Mouse (Mus musculus): ENCODE measurements around the gene Adgrv1. TPM values are rescaled to one million over a fixed set of nuclear protein-coding genes. Genes with fewer than 3 reads are reported as not detected.

The Adgrv1 gene
- polyA plus RNA-seq, 1 experiment from 2014 or later, result 0.86 TPM

GRCm38 (mm10) chr13:81236758-81237395 is 396.1 kb downstream of the Adgrv1 start:
- ATAC-seq (ENCODE audit: insufficient number of reproducible peaks, insufficient read depth, low FRiP score, low read depth), result no peak
- no peaks in the 10 kb centered on the region for H3K36me3 ChIP-seq (ENCODE audit: control insufficient read depth, insufficient read depth, low read length)
- H3K27me3 ChIP-seq (ENCODE audit: control insufficient read depth, insufficient read depth, low read length), result no peaks in the 10 kb centered on the region
- H3K4me1 ChIP-seq (ENCODE audit: control insufficient read depth in 2 of 2, insufficient read depth in 2 of 2, low read length in 2 of 2), result no peaks in the 10 kb centered on the region
- no peak overlapping the region for H3K9ac ChIP-seq (ENCODE audit: low read length)
- no peak overlapping the region for H3K27ac ChIP-seq (replicated peaks in 1 of 2; ENCODE audit: control insufficient read depth in 1 of 2, insufficient read depth in 1 of 2, low read depth in 2 of 2, low read length in 2 of 2)
- H3K4me2 ChIP-seq (ENCODE audit: low read length), result no peak overlapping the region
- no peak overlapping the region for H3K4me3 ChIP-seq (ENCODE audit: control insufficient read depth in 1 of 2, insufficient read depth in 1 of 2, low read depth in 1 of 2, low read length in 2 of 2)
- H3K9me3 ChIP-seq (ENCODE audit: control insufficient read depth, low read length), result no peaks in the 10 kb centered on the region
- 70% methylated on average over 3 of the region's 3 CpGs for WGBS

DNA sequence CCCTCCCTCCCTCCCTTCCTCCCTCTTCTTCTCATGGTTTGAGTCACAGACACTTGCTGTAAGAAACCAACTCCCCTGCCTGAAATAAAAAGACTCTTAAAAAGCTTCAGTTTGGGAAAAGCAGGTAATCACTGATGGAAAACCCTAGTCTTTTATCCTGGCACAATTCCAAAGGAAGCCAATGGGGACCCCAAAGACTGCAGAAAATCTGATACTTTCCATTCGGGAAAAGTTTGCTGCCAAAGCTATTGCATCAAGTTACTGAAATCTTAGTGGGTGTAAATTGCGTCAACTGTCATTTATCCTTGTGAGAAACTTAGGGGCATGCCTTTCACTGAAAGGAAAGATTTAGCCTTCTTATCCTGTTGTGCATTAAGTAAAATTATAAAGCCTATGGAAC is 398.9 kb downstream of the Adgrv1 start:
- Histone ChIP-seq H3K9ac (ENCODE audit: low read length) (no peak overlapping the region), H3K36me3 (ENCODE audit: control insufficient read depth, insufficient read depth, low read length) (no peaks in the 10 kb centered on the region), H3K4me1 (ENCODE audit: control insufficient read depth in 2 of 2, insufficient read depth in 2 of 2, low read length in 2 of 2) (no peaks in the 10 kb centered on the region; a peak in 1 of 4 replicates), H3K27me3 (ENCODE audit: control insufficient read depth, insufficient read depth, low read length) (no peaks in the 10 kb centered on the region), H3K27ac (replicated peaks in 1 of 2; ENCODE audit: control insufficient read depth in 1 of 2, insufficient read depth in 1 of 2, low read depth in 2 of 2, low read length in 2 of 2) (no peak overlapping the region), H3K4me3 (ENCODE audit: control insufficient read depth in 1 of 2, insufficient read depth in 1 of 2, low read depth in 1 of 2, low read length in 2 of 2) (no peak overlapping the region), H3K9me3 (ENCODE audit: control insufficient read depth, low read length) (no peaks in the 10 kb centered on the region), H3K4me2 (ENCODE audit: low read length) (no peak overlapping the region)
- WGBS, result 61% methylated on average over 2 of the region's 2 CpGs
- no peak for ATAC-seq (ENCODE audit: insufficient number of reproducible peaks, insufficient read depth, low FRiP score, low read depth)

GRCm38 (mm10) chr13:81232839-81233238 is 400.1 kb downstream of the Adgrv1 start:
- H3K9ac ChIP-seq (ENCODE audit: low read length), result no peak overlapping the region
- H3K36me3 ChIP-seq (ENCODE audit: control insufficient read depth, insufficient read depth, low read length), result no peaks in the 10 kb centered on the region
- ATAC-seq (ENCODE audit: insufficient number of reproducible peaks, insufficient read depth, low FRiP score, low read depth), result no peak
- H3K4me2 ChIP-seq (ENCODE audit: low read length), result no peak overlapping the region
- no peaks in the 10 kb centered on the region for H3K9me3 ChIP-seq (ENCODE audit: control insufficient read depth, low read length)
- H3K27ac ChIP-seq (replicated peaks in 1 of 2; ENCODE audit: control insufficient read depth in 1 of 2, insufficient read depth in 1 of 2, low read depth in 2 of 2, low read length in 2 of 2), result no peak overlapping the region
- H3K4me1 ChIP-seq (ENCODE audit: control insufficient read depth in 2 of 2, insufficient read depth in 2 of 2, low read length in 2 of 2), result no peaks in the 10 kb centered on the region; a peak in 1 of 4 replicates
- H3K27me3 ChIP-seq (ENCODE audit: control insufficient read depth, insufficient read depth, low read length), result no peaks in the 10 kb centered on the region
- no peak overlapping the region for H3K4me3 ChIP-seq (ENCODE audit: control insufficient read depth in 1 of 2, insufficient read depth in 1 of 2, low read depth in 1 of 2, low read length in 2 of 2)

- Histone ChIP-seq H3K27me3 (ENCODE audit: control insufficient read depth, insufficient read depth, low read length) (no peaks in the 10 kb centered on the region), H3K4me1 (ENCODE audit: control insufficient read depth in 2 of 2, insufficient read depth in 2 of 2, low read length in 2 of 2) (no peaks in the 10 kb centered on the region; a peak in 1 of 4 replicates), H3K4me2 (ENCODE audit: low read length) (no peak overlapping the region), H3K27ac (replicated peaks in 1 of 2; ENCODE audit: control insufficient read depth in 1 of 2, insufficient read depth in 1 of 2, low read depth in 2 of 2, low read length in 2 of 2) (peak overlapping the region; percentile 17 to 41; a peak in 2 of 4 replicates), H3K4me3 (ENCODE audit: control insufficient read depth in 1 of 2, insufficient read depth in 1 of 2, low read depth in 1 of 2, low read length in 2 of 2) (no peak overlapping the region), H3K9me3 (ENCODE audit: control insufficient read depth, low read length) (no peaks in the 10 kb centered on the region), H3K36me3 (ENCODE audit: control insufficient read depth, insufficient read depth, low read length) (no peaks in the 10 kb centered on the region), H3K9ac (ENCODE audit: low read length) (no peak overlapping the region)
- WGBS, result 49% methylated on average over 4 of the region's 4 CpGs
- peak; percentile 39; the same call in 1 of the 2 replicates for ATAC-seq (ENCODE audit: insufficient number of reproducible peaks, insufficient read depth, low FRiP score, low read depth)
These were observed 402.8 kb downstream of the Adgrv1 start for GRCm38 (mm10) chr13:81230161-81230560.

GRCm38 (mm10) chr13:81223768-81224167 is 409.2 kb downstream of the Adgrv1 start:
- no peak overlapping the region for H3K4me2 ChIP-seq (ENCODE audit: low read length)

DNA sequence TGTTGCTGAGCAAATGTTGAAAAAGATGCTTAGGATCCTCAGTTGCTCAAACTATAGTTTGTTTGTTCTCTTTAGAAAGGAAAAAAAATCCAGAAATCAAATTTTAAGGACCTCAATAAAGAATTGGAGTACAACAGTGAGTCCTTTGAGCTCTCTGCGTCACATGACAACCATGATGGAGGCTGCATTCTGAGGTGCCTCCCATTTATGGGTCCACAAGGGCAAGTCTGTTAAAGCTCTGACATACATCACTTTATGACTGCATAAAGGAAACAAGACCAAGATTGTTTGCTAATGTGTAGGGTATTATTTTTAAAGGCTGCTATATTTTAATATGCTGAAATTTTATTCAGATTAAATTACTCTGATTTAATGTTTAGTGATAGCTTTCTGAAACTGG is 410.6 kb downstream of the Adgrv1 start:
- no peaks in the 10 kb centered on the region for H3K36me3 ChIP-seq (ENCODE audit: control insufficient read depth, insufficient read depth, low read length)
- H3K27ac ChIP-seq (replicated peaks in 1 of 2; ENCODE audit: control insufficient read depth in 1 of 2, insufficient read depth in 1 of 2, low read depth in 2 of 2, low read length in 2 of 2), result no peak overlapping the region
- H3K27me3 ChIP-seq (ENCODE audit: control insufficient read depth, insufficient read depth, low read length), result no peaks in the 10 kb centered on the region
- no peak overlapping the region for H3K4me3 ChIP-seq (ENCODE audit: control insufficient read depth in 1 of 2, insufficient read depth in 1 of 2, low read depth in 1 of 2, low read length in 2 of 2)
- no peak overlapping the region for H3K9ac ChIP-seq (ENCODE audit: low read length)
- H3K4me1 ChIP-seq (ENCODE audit: control insufficient read depth in 2 of 2, insufficient read depth in 2 of 2, low read length in 2 of 2), result no peaks in the 10 kb centered on the region
- no peak for ATAC-seq (ENCODE audit: insufficient number of reproducible peaks, insufficient read depth, low FRiP score, low read depth)
- 88% methylated on average over 1 of the region's 1 CpGs for WGBS
- H3K4me2 ChIP-seq (ENCODE audit: low read length), result no peak overlapping the region
- no peaks in the 10 kb centered on the region for H3K9me3 ChIP-seq (ENCODE audit: control insufficient read depth, low read length)

More at GRCm38 (mm10) chr13:81223768-81224167, 409.2 kb downstream of the Adgrv1 start:
- no peak for ATAC-seq (ENCODE audit: insufficient number of reproducible peaks, insufficient read depth, low FRiP score, low read depth)
- Histone ChIP-seq H3K27me3 (ENCODE audit: control insufficient read depth, insufficient read depth, low read length) (no peaks in the 10 kb centered on the region), H3K36me3 (ENCODE audit: control insufficient read depth, insufficient read depth, low read length) (no peaks in the 10 kb centered on the region), H3K9me3 (ENCODE audit: control insufficient read depth, low read length) (no peaks in the 10 kb centered on the region), H3K9ac (ENCODE audit: low read length) (no peak overlapping the region), H3K4me1 (ENCODE audit: control insufficient read depth in 2 of 2, insufficient read depth in 2 of 2, low read length in 2 of 2) (no peaks in the 10 kb centered on the region), H3K27ac (replicated peaks in 1 of 2; ENCODE audit: control insufficient read depth in 1 of 2, insufficient read depth in 1 of 2, low read depth in 2 of 2, low read length in 2 of 2) (no peak overlapping the region), H3K4me3 (ENCODE audit: control insufficient read depth in 1 of 2, insufficient read depth in 1 of 2, low read depth in 1 of 2, low read length in 2 of 2) (no peak overlapping the region)
- WGBS, result 69% methylated on average over 3 of the region's 3 CpGs

- H3K36me3 ChIP-seq (ENCODE audit: control insufficient read depth, insufficient read depth, low read length), result no peaks in the 10 kb centered on the region
- H3K4me3 ChIP-seq (ENCODE audit: control insufficient read depth in 1 of 2, insufficient read depth in 1 of 2, low read depth in 1 of 2, low read length in 2 of 2), result no peak overlapping the region
- no peak overlapping the region for H3K9ac ChIP-seq (ENCODE audit: low read length)
- no peaks in the 10 kb centered on the region for H3K4me1 ChIP-seq (ENCODE audit: control insufficient read depth in 2 of 2, insufficient read depth in 2 of 2, low read length in 2 of 2)
- no peak for ATAC-seq (ENCODE audit: insufficient number of reproducible peaks, insufficient read depth, low FRiP score, low read depth)
- no peak overlapping the region for H3K27ac ChIP-seq (replicated peaks in 1 of 2; ENCODE audit: control insufficient read depth in 1 of 2, insufficient read depth in 1 of 2, low read depth in 2 of 2, low read length in 2 of 2)
- 48% methylated on average over 1 of the region's 1 CpGs for WGBS
- no peaks in the 10 kb centered on the region for H3K9me3 ChIP-seq (ENCODE audit: control insufficient read depth, low read length)
- no peaks in the 10 kb centered on the region for H3K27me3 ChIP-seq (ENCODE audit: control insufficient read depth, insufficient read depth, low read length)
- no peak overlapping the region for H3K4me2 ChIP-seq (ENCODE audit: low read length)
These were observed 421.5 kb downstream of the Adgrv1 start for GRCm38 (mm10) chr13:81211436-81211835.

DNA sequence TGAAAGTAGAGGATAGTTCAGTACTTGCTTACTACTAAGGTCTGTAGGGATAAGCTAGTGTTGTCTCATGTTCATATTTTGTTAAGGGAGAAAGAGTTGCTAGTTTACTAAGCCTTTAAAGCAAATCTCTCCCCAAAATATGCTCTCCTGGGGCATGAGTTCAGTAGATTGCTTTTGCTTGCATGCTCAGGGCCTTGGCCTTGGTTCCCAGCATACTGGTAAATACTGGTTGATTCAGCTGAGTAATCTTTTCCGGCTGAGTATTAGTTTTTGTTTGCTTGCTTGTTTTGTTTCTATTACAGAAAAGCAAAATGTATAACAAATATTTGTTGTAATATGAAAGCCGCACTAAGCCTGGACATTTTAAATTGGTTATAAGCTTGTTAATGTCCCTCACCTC is 422.4 kb downstream of the Adgrv1 start:
- no peak for ATAC-seq (ENCODE audit: insufficient number of reproducible peaks, insufficient read depth, low FRiP score, low read depth)
- Histone ChIP-seq H3K9ac (ENCODE audit: low read length) (no peak overlapping the region), H3K4me2 (ENCODE audit: low read length) (no peak overlapping the region), H3K9me3 (ENCODE audit: control insufficient read depth, low read length) (no peaks in the 10 kb centered on the region), H3K4me1 (ENCODE audit: control insufficient read depth in 2 of 2, insufficient read depth in 2 of 2, low read length in 2 of 2) (no peaks in the 10 kb centered on the region), H3K4me3 (ENCODE audit: control insufficient read depth in 1 of 2, insufficient read depth in 1 of 2, low read depth in 1 of 2, low read length in 2 of 2) (no peak overlapping the region), H3K27me3 (ENCODE audit: control insufficient read depth, insufficient read depth, low read length) (no peaks in the 10 kb centered on the region), H3K27ac (replicated peaks in 1 of 2; ENCODE audit: control insufficient read depth in 1 of 2, insufficient read depth in 1 of 2, low read depth in 2 of 2, low read length in 2 of 2) (no peak overlapping the region), H3K36me3 (ENCODE audit: control insufficient read depth, insufficient read depth, low read length) (no peaks in the 10 kb centered on the region)
- 95% methylated on average over 2 of the region's 2 CpGs for WGBS

Measured in heart, embryonic 14.5 days (tissue).